Mouse (Mus musculus): ENCODE data around the gene Flvcr1. TPM values are rescaled to one million over a fixed set of nuclear protein-coding genes. Genes with fewer than 3 reads are reported as not detected.

Gene Flvcr1
- polyA plus RNA-seq (2015; fragmentation: Nextera tagmentation; extraction: Ambion mirVana), result 9.5 and 9.7 TPM in 2 replicates

GRCm38 (mm10) chr1:191026021-191026713, at the start of gene Flvcr1:
TSS of gene Flvcr1 (minus strand) at chr1:191026158.

GRCm38 (mm10) chr1:191062781-191063485, 37.0 kb upstream of the Flvcr1 start, which contains the start of the genes Tatdn3 and Nsl1:
TSS of gene Tatdn3 (minus strand) at chr1:191062932.
TSS of gene Nsl1 (plus strand) at chr1:191063012.

GRCm38 (mm10) chr1:191036554-191037334, 10.8 kb upstream of the Flvcr1 start, which contains the start of gene Spata45:
TSS of gene Spata45 (plus strand) at chr1:191036639.

GRCm38 (mm10) chr1:190979100-190979563, 46.8 kb downstream of the Flvcr1 start, which contains the start of gene Vash2:
TSS of gene Vash2 (minus strand) at chr1:190979296.

Other genes with a start within 250 kb of the Flvcr1 start
- gene Rps6kc1, start 114.4 kb downstream of the Flvcr1 start, polyA plus RNA-seq (2015; fragmentation: Nextera tagmentation; extraction: Ambion mirVana), result 17.2 and 21.2 TPM in 2 replicates
- 35.8 and 36.3 TPM in 2 replicates for gene Angel2, start 101.0 kb downstream of the Flvcr1 start, polyA plus RNA-seq (2015; fragmentation: Nextera tagmentation; extraction: Ambion mirVana)
- gene Vash2, start 46.9 kb downstream of the Flvcr1 start, polyA plus RNA-seq (2015; fragmentation: Nextera tagmentation; extraction: Ambion mirVana), result 37.8 and 41.8 TPM in 2 replicates
- not detected in 2 replicates for gene Spata45, start 10.5 kb upstream of the Flvcr1 start, polyA plus RNA-seq (2015; fragmentation: Nextera tagmentation; extraction: Ambion mirVana)
- 17.6 and 19.2 TPM in 2 replicates for gene Tatdn3, start 36.8 kb upstream of the Flvcr1 start, polyA plus RNA-seq (2015; fragmentation: Nextera tagmentation; extraction: Ambion mirVana)
- 1.3 and 2.3 TPM in 2 replicates for gene Nsl1, start 36.9 kb upstream of the Flvcr1 start, polyA plus RNA-seq (2015; fragmentation: Nextera tagmentation; extraction: Ambion mirVana)
- gene Batf3, start 71.7 kb upstream of the Flvcr1 start, polyA plus RNA-seq (2015; fragmentation: Nextera tagmentation; extraction: Ambion mirVana), result 9.0 and 9.2 TPM in 2 replicates
- gene Fam71a, start 138.7 kb upstream of the Flvcr1 start, polyA plus RNA-seq (2015; fragmentation: Nextera tagmentation; extraction: Ambion mirVana), result not detected in 2 replicates
- gene Atf3, start 191.9 kb upstream of the Flvcr1 start, polyA plus RNA-seq (2015; fragmentation: Nextera tagmentation; extraction: Ambion mirVana), result 1.3 and 2.1 TPM in 2 replicates

Measured in neural tube, postnatal 0 days (tissue).